Mouse (Mus musculus) megakaryocyte-erythroid progenitor cell, adult 5-6 weeks (primary cell): ENCODE data around the gene Prr5. TPM values are rescaled to one million over a fixed set of nuclear protein-coding genes. Genes with fewer than 3 reads are reported as not detected.
A peak's percentile ranks its signal among the peaks of the same experiment; 100 is the strongest.
"Not testable (repeated sequence)": the region's sequence is repeated elsewhere in the genome, so short reads cannot be mapped to it uniquely, and the experiment has no call there.

Experiments used
- ATAC-seq: replicated peaks from 2 replicates; pipeline ENCODE4 v1.8.0; 2016; ENCODE audit warnings: mild to moderate bottlenecking, inconsistent platforms; ENCODE audit not compliant: severe bottlenecking, poor library complexity, low FRiP score, low TSS enrichment
- total RNA-seq, 2 experiments: library from RNA; stranded (forward) in 1 of 2; stranded (reverse) in 1 of 2; fragments of 200-1000, 215-1000 nt in 1 of 2; fragments of >200 nt in 1 of 2; fragmentation: Nextera tagmentation in 1 of 2; gene quantifications; 2 replicates each; pipeline ENCODE4 v1.2.3; 2014 to 2017

The Prr5 gene
- total RNA-seq, 2 experiments from 2014 or later: 0.85 to 1.2 TPM

DNA sequence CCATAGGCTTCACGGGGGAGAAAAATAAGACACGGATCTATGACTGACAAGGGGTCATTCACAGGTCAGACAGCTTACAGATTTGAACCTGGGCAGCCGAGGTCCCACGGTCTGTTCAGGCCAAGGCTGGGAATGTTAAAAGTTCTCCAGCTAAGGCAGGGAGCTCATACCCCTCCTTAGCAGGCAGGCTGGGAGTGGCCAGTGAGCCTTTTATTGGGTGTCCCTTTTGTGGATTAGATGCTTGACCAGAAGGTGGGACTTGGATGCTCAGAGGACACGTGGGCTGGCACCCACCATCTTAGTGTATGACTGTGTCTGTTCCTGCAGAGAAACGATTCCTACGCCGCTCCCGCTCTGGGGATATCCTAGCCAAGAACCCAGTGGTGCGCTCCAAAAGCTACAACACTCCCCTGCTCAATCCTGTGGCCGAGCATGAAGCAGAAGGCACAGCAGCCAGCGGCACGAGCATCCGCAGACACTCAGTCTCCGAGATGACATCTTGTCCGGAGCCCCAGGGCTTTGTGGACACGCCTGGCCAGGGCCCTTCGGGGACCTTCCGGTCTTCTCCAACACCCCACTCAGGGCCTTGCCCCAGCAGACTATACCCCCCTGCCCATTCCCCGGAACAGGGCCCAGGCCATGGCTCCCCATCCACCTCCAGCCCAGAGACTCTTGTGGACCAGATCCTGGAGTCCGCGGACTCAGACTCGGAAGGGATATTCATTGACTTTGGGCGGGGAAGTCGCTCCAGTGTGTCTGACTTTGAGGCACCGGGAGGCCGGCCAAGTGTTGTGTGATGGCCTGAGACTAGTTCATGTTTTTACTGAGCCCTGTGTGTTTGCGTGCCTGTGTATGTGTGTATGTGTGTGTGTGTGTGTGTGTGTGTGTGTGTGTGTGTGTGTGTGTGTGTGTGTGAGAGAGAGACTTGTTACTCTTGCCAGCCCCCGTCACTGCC, 33.2 kb downstream of the Prr5 start:
- ATAC-seq: no peak

DNA sequence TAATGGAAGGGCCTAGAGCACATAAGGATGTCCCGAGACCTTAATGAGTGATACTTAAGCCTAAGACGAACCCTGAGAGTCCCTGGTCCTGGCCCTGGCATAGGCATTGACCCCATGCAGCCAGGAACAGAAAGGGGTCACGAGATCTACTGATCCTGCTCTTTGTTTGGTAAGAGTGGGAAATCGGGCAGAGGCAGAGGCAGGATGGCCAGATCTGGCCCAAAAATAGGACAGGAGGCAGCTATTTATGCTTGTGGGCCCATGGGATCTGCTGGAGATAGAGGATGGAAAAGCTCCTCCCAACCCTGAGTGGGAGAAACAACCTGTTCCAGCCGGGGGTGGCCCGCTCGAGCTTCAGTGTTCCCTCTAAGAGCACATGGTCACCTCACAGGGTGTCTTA, 34.6 kb downstream of the Prr5 start:
- no peak for ATAC-seq

DNA sequence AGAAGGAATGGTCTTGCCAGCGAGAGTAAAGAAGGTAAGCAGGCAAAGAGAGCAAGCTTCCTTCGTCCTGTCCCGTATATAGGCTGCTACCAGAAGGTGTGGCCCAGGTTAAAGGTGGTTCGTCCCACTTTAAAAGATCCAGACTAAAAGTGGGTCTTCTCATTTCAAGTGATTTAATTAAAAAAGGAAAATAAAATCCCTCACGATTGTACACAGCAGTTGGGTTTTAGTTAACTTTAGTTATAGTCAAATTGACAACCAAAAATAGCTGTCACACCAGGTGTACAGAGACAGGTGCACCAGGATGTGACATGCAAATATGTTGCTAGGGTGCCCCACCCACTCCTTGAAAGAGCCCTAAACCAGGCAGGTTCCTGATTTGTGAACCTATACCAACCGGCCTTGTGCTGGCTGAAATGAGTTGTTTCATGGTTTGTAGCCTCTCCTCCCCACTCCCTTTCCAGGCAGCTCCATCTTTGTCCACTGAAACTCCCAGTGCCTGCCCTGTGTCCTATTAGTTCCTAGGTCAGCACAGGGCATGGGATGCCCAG, 36.0 kb downstream of the Prr5 start:
- ATAC-seq: no peak

DNA sequence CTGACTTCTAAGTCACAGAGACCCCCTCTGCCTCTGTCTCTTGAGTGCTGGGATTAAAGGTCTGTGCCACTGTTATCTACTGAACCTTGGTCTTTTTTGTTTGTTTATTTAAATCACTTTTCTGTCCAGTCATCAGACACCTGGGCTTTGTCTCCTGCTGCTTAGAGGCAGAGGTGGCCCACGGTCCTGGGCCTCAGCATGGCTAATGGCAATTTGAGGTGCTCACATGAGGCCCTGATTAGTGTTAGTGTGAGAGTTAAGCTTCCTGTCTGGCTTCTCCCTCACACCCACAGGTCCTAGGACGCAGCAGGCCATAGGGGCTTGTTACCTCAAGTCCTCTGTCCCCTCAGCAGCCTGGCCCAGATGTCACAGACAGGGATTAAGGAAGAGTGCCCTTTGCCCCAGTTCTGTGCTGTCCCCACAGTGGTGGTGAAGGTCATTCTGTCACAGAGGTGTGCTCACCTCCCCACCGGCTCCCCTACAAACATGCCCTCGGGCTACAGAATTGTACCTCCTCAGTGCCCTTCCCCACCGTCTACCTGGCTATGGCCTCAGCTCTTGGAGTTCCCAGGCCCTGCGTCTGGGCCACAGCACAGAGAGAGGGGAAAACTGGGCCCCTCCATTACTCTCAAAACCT, 37.7 kb downstream of the Prr5 start:
- no peak for ATAC-seq

DNA sequence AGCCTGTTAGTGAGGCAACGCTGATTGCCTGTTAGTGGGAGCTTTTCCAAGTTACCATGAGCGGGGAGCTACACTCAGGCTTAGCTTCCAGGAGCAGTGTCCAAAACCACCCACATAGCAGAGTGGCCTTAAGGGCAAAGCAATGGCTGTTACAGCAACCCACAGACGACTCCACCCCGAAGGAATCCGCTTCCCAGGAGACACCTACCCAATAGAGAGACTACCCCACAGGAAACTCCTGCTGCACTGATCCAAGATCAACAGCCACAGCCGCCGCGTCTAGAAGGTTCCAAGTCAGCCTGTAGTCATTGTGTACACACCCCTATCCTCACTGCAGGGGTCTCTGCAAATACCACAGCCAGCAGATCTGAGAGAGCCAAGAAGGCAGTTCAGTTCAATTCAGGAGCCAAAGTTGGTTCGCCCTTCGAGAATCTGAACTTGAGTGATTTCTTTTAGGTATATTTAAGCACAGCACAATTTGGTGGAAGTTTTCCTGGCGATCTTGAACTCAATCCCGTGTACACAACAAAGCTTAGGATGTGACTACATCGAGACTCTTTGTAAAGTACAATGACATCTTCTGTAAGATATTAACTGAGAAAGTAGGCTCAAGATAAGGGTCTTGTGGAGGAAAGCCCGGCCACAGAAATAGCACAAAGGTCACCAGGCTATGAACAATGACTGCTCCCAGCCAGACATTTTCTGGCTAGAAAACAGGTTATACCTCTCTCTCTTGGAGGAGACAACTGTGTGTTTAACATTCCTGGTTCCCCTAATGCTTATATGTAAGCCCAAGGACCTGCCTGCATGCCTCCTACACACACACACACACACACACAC, 43.4 kb downstream of the Prr5 start:
- ATAC-seq: no peak

DNA sequence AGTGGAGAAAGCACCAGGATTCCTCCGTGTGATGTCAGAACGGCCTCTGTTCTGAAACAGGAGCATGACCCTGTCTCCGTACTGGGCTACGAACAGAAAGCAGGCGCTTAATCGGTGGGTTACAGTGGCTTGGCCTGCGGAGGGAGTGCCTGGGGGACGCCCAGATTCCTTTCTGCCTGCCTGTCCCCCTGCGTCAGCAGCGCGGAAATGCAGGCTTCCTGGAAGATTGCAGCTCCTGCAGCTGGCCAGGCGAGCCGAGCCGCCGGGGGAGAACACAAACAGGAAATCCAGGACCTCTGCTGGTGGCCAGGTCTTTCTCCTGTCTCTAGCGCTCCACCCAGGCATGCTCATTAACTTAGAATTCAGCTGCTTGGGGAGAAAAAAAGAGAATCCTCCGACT, 45.3 kb downstream of the Prr5 start:
- ATAC-seq: no peak

DNA sequence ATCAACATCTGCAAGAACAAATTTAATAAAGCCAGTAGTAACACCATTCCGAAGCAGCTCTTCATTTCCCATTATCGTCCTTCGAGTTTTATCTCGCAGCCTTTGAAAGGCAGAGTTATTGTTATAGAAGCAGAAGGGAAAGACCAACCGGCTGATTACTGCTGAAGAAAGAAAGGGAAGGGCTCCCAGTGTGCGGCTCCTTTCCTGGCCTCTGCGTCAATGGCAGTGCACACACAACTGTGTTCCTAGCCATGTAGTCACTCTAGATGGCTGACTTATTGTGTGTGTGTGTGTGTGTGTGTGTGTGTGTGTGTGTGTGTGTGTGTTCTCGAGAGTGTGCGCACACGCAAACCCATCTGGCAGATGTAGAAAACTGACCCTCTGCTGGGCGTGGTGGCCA, 45.7 kb downstream of the Prr5 start:
- ATAC-seq: no peak

DNA sequence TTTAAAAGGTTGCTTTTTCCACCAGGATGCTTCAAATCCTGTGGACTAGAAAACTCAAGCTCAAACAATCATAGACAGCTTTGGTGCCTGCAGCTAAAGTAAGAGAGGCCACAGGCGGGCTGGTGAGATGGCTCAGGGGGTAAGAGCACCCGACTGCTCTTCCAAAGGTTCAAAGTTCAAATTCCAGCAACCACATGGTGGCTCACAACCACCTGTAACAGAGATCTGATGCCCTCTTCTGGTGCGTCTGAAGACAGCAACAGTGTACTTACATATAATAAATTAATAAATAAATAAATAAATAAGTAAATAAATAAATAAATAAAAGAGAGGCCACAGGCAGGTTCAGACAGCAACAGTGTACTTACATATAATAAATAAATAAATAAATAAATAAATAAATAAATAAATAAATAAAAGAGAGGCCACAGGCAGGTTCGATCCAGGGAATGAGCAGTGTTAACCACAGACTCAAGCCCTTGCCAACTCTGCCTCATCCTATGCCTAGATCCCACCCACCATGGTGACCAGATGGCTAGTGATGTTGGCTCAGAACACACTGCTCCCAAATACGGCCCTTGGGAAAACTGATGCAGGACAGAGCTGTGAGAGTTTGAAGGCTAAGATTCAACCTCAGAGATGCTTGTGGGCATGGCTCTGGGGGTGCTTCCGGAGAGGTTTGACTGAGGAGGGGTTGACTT, 48.3 kb downstream of the Prr5 start:
- not testable (repeated sequence) for ATAC-seq

DNA sequence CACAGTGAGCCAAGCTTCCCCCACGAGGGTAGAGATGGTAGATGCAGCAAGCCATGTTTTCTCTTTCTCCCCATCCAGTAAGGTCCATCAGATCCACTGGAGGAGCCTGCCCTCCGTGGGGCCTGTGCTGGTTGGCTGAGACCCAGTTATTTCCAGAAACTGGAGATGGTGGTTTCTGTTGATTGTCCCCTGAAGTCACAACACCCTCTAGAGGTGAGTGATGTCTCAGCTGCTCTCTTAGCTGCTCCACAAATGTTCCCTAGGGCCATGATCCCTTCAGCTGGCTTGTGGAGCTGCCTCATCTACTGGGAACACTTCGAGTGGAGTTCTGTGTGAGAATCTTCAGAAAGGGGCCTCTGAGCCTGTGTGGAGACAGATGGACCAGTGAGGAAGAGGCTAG, 49.4 kb downstream of the Prr5 start:
- no peak for ATAC-seq

DNA sequence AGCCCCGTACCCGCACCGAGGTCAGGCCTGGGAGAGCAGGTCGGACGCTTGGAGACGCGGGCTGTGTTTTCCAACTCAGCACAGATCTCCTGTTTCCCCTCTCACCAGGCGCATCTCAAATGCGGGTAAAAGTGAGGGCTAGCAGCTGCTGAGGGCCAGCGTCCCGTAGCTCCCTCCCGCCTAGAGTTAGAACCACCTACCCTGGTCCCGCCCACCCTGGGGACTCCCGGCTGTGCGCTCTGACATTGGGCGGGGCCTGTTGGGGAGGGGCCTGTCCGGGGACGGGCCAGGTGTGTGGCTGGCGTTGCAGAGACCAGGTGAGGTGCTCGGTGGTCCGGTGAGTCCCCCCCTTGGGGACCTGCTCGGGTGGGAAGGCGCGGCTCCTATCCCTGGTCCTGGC, 50.4 kb downstream of the Prr5 start, which contains the start of gene Arhgap8:
TSS of gene Arhgap8 (plus strand) at position 262 of the 400 bp plus-strand sequence.
- no peak for ATAC-seq

DNA sequence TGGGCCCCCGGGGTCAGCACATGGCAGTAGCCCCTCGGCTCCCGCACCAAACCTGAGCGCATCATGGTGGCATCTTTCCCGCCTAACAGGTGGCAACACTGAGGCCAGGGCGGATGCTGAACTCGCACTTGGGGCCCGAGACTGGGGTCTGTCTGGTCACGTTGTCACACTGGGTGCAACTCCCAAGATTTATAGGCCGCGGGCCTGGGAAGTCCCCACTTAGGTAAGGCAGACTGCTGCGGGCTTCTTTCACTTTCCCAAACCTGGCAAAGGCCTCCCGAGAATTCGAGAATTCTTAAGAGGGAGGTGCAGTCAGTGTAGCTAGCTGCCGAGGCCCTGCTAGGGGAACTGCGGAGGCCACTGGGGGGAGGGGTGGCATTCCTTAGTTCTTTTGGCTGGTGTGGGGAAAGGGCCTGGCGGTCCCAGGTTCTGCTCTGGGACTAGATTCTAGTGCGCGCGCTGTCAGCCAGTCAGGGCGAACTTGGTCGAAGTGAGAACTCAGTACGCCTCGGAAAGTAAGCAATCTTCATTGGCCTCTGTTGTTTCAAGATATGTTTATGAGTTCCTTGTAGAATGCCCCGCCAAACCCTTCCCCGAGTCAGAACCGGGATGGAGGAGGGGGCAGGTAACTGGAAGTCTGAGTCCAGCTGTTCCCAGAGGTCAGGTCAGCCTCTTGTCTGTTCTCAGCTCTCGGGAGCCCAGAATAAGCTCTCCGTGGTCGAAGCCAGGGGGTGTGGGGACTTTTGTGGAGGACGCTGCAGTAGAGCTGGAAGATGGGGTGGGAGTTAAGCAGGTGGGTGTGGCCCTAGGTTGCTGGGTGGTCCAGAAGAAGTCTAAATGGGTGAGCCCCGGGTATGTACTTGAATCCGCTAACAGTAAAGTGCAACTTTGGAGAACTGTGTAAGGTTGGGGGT, 51.1 kb downstream of the Prr5 start:
- no peak for ATAC-seq

DNA sequence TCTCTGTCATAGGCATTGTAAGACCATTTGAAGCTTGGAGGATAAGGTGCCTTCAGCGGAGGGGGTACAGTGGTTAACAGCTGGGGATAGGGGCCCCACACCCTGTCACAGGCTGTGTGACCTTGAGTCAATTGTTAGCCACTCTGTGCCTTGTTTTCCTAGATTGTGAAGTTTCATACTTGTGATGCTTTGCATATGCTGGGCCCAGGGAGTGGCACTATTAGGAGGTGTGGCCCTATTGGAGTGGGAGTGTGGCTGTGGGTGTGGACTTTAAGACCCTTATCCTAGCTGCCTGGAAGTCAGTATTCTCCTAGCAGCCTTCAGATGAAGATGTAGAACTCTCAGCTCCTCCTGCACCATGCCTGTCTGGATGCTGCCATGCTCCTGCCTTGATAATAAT, 54.2 kb downstream of the Prr5 start:
- not testable (repeated sequence) for ATAC-seq

DNA sequence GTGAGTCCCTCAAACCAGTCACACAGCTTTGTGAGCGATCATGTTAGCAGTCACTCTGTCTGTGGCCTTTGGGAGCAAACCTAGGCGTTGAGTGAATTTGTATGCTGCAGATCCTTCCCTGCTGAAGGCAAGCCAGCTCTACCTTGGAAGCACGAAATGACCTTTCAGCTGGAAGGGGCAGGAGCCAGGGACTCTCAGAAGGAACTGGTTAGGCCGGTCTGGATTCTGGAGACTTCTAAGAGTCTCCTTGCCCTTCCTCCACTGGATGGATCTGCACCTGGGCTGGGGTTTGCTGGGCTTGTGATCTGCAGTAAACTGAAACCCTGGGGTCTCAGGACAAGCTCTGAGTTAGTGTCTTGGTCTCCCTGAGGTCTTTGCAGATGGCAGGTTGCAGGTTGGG, 54.8 kb downstream of the Prr5 start:
- ATAC-seq: no peak

DNA sequence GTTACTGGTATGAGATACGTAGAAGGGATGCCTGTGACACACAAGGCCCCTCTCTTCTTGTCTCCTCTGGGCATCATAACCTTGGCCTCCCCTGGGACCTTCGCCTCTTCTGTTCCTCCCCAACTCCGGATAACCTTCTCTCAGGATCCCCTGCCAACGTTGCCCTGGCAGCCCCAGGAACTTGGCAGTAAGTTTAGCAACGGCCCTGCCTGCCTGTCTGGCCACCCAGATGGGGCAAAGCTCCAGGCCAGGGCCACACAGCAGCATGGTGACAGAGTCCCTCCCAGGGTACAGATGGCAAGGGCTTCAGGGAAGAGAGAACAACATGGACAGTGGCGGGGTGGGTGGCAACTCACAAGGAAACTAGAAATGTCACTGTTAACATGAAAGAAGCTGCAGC, 60.3 kb downstream of the Prr5 start:
- no peak for ATAC-seq

DNA sequence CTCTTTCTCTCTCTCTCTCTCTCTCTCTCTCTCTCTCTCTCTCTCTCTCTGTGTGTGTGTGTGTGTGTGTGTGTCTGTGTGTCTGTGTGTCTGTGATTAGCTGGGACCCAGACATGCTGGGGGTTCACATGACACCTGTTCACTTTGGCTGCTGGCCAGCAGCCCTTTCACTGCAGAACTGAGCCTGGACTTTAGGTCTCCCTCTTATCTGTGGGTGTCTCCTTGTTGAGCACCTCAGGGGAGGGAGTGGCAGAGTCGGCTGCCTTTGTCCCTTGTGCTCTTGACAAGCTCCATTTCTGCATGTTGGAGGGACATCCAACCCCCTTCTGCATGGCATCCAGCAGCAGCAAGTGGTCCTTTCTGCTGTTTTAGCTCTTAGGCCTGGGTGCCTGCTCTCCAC, 61.5 kb downstream of the Prr5 start:
- 0 out of 2 replicates have a peak, but pooled peaks have one; percentile 26 for ATAC-seq

DNA sequence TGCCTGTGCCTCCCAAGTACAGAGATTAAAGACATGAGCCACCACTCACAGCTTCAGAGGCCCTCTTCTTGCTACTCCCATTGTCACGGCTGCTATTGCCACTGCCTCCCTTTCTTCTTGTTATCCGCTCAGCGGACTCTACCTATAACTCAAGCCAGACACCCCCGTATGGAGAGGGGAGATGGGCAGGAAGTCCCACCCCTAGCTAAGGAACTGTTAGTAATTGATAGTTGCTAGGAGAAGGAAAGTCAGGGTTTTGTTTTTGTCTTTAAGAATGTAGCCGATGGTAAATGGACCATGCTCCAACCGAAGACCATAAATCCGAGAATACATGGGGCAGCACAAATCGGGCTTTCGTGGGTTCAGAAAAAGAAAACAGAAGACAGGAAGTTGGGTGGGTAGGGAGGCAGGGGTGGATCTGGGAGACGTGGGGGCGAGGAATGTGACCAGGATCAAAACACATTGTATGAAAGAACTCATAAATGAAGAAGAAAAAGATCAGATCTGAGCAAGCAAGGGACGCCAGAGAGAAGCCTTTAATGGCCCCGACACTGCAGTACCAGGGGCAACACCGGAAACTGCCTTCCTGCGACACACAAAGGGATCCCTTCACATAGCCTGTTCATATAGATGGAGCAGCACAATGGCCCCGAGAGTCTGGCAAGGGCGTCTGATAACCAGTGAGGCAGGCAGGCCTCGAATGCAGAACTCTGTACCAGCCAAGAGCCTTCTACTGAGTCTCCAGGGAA, 62.4 kb downstream of the Prr5 start:
- no peak for ATAC-seq

DNA sequence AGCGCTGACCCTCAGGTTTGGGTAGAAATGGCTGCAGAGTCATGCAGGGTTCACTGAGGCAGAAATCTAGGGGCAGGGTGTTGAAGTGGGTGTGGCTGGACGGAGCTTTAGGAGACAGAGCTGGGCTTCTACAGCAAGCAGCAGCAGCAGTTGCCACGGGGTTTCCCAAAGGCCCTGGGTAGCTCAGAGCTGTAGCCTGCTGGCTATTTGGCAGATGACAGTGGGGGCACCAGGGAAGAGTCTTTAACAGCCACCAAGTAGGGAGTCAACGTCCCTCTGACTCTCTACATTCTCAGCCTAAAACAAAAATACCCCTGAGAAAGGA, 63.0 kb downstream of the Prr5 start:
- ATAC-seq: no peak
